Mouse (Mus musculus) kidney, postnatal 0 days (tissue): ENCODE measurements around the gene Eif2s1. TPM values are rescaled to one million over a fixed set of nuclear protein-coding genes. Genes with fewer than 3 reads are reported as not detected.

Experiments used
- ATAC-seq: fragments of 200-750 bp; cut with Nextera tagmentation; replicated peaks from 2 replicates; pipeline ENCODE4 v1.8.0; 2017; ENCODE audit warnings: low read depth, moderate number of reproducible peaks, moderate TSS enrichment, moderate library complexity; ENCODE audit not compliant: low FRiP score
- DNase-seq: peaks from one replicate; pipeline ENCODE4 v3.0.0-alpha.2; 2016; ENCODE audit warnings: low spot score
- H3K27ac ChIP-seq: fragments of 300-500 bp; sonication (generic); 2 replicates; pipeline ENCODE4 v1.5.1; 2014; ENCODE audit warnings: mild to moderate bottlenecking
- H3K27me3 ChIP-seq: fragments of 300-500 bp; sonication (generic); 2 replicates; pipeline ENCODE4 v1.6.1; 2014; ENCODE audit warnings: low read length, mixed read lengths; ENCODE audit not compliant: insufficient read depth
- H3K36me3 ChIP-seq: fragments of 300-500 bp; sonication (generic); 2 replicates; pipeline ENCODE4 v1.6.1; 2014; ENCODE audit warnings: low read length, mixed read lengths; ENCODE audit not compliant: insufficient read depth
- H3K4me1 ChIP-seq: fragments of 300-500 bp; sonication (generic); replicated peaks from 2 replicates; pipeline ENCODE4 v1.6.1; 2014; ENCODE audit warnings: antibody characterized with exemption, low read length, mixed read lengths; ENCODE audit not compliant: insufficient read depth
- H3K4me2 ChIP-seq: fragments of 300-500 bp; sonication (generic); 2 replicates; pipeline ENCODE4 v1.6.1; 2014; ENCODE audit warnings: mild to moderate bottlenecking, low read length, moderate library complexity, mixed read lengths
- H3K4me3 ChIP-seq: fragments of 300-500 bp; sonication (generic); replicated peaks from 2 replicates; pipeline ENCODE4 v1.5.1; 2014; ENCODE audit warnings: low read depth, low read length
- H3K9ac ChIP-seq: fragments of 300-500 bp; sonication (generic); 2 replicates; pipeline ENCODE4 v1.6.1; 2014; ENCODE audit warnings: low read depth, low read length
- H3K9me3 ChIP-seq: fragments of 300-500 bp; sonication (generic); replicated peaks from 2 replicates; pipeline ENCODE4 v1.6.1; 2016; ENCODE audit warnings: low read length, inconsistent platforms, mixed read lengths
- CTCF ChIP-seq: IDR thresholded peaks from 2 replicates; pipeline ENCODE4 v1.5.1; 2016; ENCODE audit warnings: antibody characterized with exemption, low read depth, mild to moderate bottlenecking, moderate library complexity
- WGBS: fragments of 180-500 bp; shearing (Covaris S2); extraction: QIAGEN DNeasy Blood & Tissue Kit; methylation state at CpG from one replicate; pipeline ENCODE4 v1.1.7; 2014; 5-methylcytosine and 5-hydroxymethylcytosine counted together
- polyA plus RNA-seq: library from polyadenylated mRNA; unstranded; fragments of >200 nt; fragmentation: Nextera tagmentation; extraction: Ambion mirVana; gene quantifications from 2 replicates; pipeline ENCODE4 v1.2.1, GENCODE M21; 2015

The Eif2s1 gene
- polyA plus RNA-seq = 151 TPM in 2 replicates

DNA sequence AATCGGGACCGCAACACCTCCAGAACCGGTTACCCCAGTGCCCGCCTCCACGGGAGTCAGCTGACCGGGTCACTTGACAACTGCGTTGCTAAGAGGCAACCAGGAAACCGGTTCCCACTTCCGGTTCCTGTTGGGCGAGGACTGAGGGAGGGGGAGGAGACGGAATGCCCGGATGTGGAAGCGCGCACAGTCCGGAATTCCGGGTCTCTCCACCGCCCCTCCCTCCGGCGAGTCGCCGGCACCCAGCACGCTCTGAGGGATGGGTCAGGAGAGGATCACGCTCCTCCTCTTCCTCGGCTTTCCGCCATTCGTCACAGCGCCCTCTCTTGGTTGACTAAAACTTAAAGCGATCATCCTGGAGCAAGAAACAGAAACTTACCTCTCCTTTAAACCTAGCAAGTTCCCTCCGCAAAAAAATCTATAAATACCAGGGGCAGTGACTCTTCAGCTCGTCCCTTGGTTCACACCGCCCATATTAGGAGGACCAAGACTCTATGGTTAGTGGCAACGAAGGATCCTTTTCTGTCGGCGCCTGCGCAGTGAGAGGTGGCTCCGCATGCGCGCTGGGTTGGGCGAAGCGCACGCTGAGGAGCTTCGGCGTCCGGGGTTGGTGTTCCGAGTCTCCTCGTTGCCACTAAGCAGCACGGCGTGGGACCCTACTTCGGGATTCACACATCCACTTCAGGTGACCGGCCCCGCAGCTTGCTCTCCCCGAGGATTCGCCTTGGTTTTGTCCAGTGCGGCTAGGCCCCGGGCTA, at the start of gene Eif2s1, which contains the start of gene Atp6v1d:
Gene Eif2s1, plus strand, starts transcription at position 324 of the 758 bp plus-strand sequence.
Gene Atp6v1d, minus strand, starts transcription at position 143 of the 758 bp plus-strand sequence.
- Histone ChIP-seq H3K4me3 (peak within 1 kb of the TSS; percentile 75), H3K9ac (peak within 1 kb of the TSS; percentile 84), H3K4me1 (peaks cover 9% of the 10 kb centered on the region), H3K4me2 (peak within 1 kb of the TSS; percentile 82), H3K27ac (peak within 1 kb of the TSS; percentile 90), H3K27me3 (no peaks in the 10 kb centered on the region), H3K9me3 (no peaks in the 10 kb centered on the region), H3K36me3 (no peaks in the 10 kb centered on the region)
- peak; percentile 99 for DNase-seq
- under 1% methylated on average over 54 of the region's 55 CpGs for WGBS
- TF ChIP-seq CTCF = peak; percentile 89
- ATAC-seq = peak; percentile 100

DNA sequence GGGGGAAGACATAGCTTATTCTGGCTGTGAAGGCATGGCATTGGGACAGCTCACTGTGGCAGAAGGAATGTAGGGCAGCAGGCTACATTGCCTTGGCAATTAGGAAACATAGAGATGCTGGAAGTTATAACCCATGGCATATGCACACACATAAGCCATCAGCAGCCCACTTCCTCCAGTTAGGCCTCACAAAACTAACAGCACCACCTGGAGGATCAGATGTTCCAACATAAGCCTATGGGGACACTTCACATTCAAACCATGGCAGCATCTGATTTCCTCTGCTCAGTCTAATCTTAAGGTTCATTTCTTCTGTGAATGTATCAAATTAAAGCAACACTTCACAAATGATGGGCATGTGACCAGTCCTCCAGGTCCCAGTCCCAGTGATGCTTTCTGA, 47.2 kb upstream of the Eif2s1 start:
- Histone ChIP-seq H3K9me3 (no peaks in the 10 kb centered on the region), H3K4me2 (no peak overlapping the region), H3K36me3 (no peaks in the 10 kb centered on the region), H3K4me1 (no peaks in the 10 kb centered on the region), H3K27ac (no peak overlapping the region), H3K27me3 (no peaks in the 10 kb centered on the region), H3K9ac (no peak overlapping the region), H3K4me3 (no peak overlapping the region)
- DNase-seq = peak; percentile 15
- TF ChIP-seq CTCF = peak; percentile 52; the same call in 1 of the 2 replicates
- no peak for ATAC-seq

DNA sequence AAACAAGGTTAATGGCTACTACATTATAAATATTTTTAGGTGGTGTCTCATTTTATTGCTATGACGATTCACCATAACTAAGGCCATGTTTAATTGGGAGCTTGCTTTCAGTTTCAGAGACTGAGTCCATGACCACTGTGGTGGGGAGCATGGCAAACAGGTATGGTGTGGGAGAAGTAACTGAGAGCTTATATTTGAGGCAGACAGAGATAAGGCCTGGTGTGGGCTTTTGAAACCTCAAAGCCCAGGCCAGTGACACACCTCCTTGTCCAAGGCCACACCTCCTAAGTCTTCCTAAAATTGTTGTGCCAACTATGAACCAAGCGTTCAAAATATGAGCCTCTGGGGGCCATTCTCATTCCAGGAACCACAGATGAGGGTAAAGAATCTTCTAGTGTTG, 27.1 kb upstream of the Eif2s1 start:
- Histone ChIP-seq H3K9ac (no peak overlapping the region), H3K27me3 (no peaks in the 10 kb centered on the region), H3K4me1 (no peaks in the 10 kb centered on the region), H3K4me2 (no peak overlapping the region), H3K9me3 (no peaks in the 10 kb centered on the region), H3K27ac (no peak overlapping the region), H3K36me3 (peaks cover 19% of the 10 kb centered on the region), H3K4me3 (no peak overlapping the region)
- no peak for TF ChIP-seq CTCF
- WGBS = 91% methylated on average over 2 of the region's 2 CpGs
- DNase-seq (no peak), ATAC-seq (no peak)

DNA sequence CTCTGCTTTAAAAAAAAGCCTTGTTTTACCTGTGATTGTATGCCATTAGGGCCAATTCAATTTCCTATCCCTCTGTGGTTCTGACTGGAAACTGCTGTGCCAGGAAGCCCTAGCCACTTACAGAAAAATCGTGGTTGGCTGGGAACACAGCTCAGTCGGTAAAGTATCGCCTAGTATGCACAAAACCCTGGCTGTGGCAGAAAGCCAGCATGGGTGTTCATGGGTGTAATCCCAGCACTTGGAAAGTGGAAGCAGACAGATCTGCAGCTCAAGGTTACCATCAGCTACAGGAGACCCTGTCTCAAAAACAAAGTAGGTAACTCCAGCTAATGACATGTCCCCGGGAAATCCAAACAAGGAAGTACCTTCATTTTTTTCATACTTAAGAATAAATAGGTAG, 21.7 kb upstream of the Eif2s1 start:
- no peak overlapping the region for H3K4me3 ChIP-seq
- no peak overlapping the region for H3K4me2 ChIP-seq
- DNase-seq (no peak), ATAC-seq (no peak)
- H3K27me3 ChIP-seq = no peaks in the 10 kb centered on the region
- WGBS = 87% methylated on average over 4 of the region's 4 CpGs
- H3K36me3 ChIP-seq = peaks cover 13% of the 10 kb centered on the region
- H3K9me3 ChIP-seq = no peaks in the 10 kb centered on the region
- no peaks in the 10 kb centered on the region for H3K4me1 ChIP-seq
- no peak overlapping the region for H3K27ac ChIP-seq
- H3K9ac ChIP-seq = no peak overlapping the region
- no peak for TF ChIP-seq CTCF

DNA sequence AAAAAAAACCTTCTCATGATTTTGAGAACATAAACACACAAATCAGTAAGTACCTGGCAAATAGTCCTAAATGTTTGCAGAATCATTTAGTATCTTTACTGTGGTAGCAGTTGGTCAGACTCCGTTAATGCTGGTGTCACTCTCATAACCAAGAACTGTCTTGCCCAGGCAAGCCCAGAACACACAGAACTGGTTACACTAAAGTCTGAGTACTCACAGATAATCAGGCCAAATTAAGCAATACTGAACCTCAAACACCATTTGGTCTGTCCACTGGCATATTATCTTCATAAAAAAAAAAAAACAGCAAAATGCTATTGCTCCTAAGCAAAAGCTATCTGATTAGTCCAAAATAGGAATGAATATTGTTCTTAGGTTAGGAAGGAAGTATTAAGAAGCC, 19.2 kb upstream of the Eif2s1 start:
- H3K27me3 ChIP-seq = no peaks in the 10 kb centered on the region
- H3K4me3 ChIP-seq = no peak overlapping the region
- ATAC-seq (no peak), DNase-seq (no peak)
- peaks cover 10% of the 10 kb centered on the region for H3K36me3 ChIP-seq
- H3K9me3 ChIP-seq = no peaks in the 10 kb centered on the region
- no peak overlapping the region for H3K9ac ChIP-seq
- no peak for TF ChIP-seq CTCF
- no peaks in the 10 kb centered on the region for H3K4me1 ChIP-seq
- no peak overlapping the region for H3K27ac ChIP-seq
- no peak overlapping the region for H3K4me2 ChIP-seq
- 93% methylated on average over 1 of the region's 1 CpGs for WGBS

DNA sequence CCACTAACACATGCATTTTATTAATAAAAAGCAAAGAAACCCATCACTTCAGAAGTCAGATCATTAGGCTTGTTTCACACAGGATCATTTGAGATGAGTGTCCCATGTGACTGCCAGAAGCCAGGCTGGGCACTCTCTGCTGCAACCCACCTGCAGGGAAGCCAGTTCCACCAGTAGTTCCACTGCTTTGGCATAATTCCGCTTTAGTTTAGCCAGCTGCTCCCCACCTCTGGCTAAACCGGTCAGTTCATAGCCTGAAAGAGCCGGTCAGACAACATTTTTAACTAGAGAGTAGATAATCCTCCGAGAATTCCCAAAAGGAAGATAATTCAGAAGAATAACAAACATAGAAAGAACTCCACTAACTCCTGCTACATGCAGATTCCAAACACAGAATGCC, 13.4 kb upstream of the Eif2s1 start:
- H3K36me3 ChIP-seq = peaks cover 18% of the 10 kb centered on the region
- TF ChIP-seq CTCF = no peak
- ATAC-seq = no peak
- no peaks in the 10 kb centered on the region for H3K4me1 ChIP-seq
- H3K9ac ChIP-seq = no peak overlapping the region
- H3K4me2 ChIP-seq = no peak overlapping the region
- H3K27ac ChIP-seq = no peak overlapping the region
- no peaks in the 10 kb centered on the region for H3K9me3 ChIP-seq
- WGBS = 94% methylated on average over 4 of the region's 4 CpGs
- DNase-seq = no peak
- no peak overlapping the region for H3K4me3 ChIP-seq
- H3K27me3 ChIP-seq = no peaks in the 10 kb centered on the region
